Mouse (Mus musculus) MEL (cell line): Measurements from ENCODE around the gene Rhof.

Source experiments
- BHLHE40 ChIP-seq: IDR thresholded peaks from 2 replicates; pipeline ENCODE4 v1.6.1; 2012; ENCODE audit warnings: low read depth, mild to moderate bottlenecking, inconsistent platforms, low read length, improper control_type of control experiment, borderline replicate concordance
- CTCF ChIP-seq, 3 experiments: IDR thresholded peaks in 2 of 3; conservative IDR thresholded peaks in 1 of 3; 2 replicates each; pipeline ENCODE4 v1.5.1; 2011 to 2012; ENCODE audit warnings: low read length in 3 of 3, low read depth in 2 of 3, mild to moderate bottlenecking in 2 of 3, improper control_type of control experiment in 1 of 3, inconsistent platforms in 1 of 3, mixed read lengths in 1 of 3, moderate library complexity in 1 of 3; ENCODE audit not compliant: control insufficient read depth in 1 of 3, insufficient read depth in 1 of 3, poor library complexity in 1 of 3, severe bottlenecking in 1 of 3
- EP300 ChIP-seq, 2 experiments: IDR thresholded peaks; 2 replicates each; pipeline ENCODE4 v1.6.1; 2011; ENCODE audit warnings: improper control_type of control experiment in 2 of 2, low read length in 2 of 2, low read depth in 1 of 2, mild to moderate bottlenecking in 1 of 2
- ETS1 ChIP-seq: IDR thresholded peaks from 2 replicates; pipeline ENCODE4 v1.6.1; 2012; ENCODE audit warnings: low read depth, mild to moderate bottlenecking, inconsistent platforms, low read length, improper control_type of control experiment, moderate library complexity
- MAFK ChIP-seq: IDR thresholded peaks from 2 replicates; pipeline ENCODE4 v1.6.1; 2011; ENCODE audit warnings: low read depth, mild to moderate bottlenecking, low read length, improper control_type of control experiment, borderline replicate concordance
- MAZ ChIP-seq: IDR thresholded peaks from 2 replicates; pipeline ENCODE4 v1.6.1; 2012; ENCODE audit warnings: low read depth, mild to moderate bottlenecking, inconsistent platforms, low read length, improper control_type of control experiment
- NELFE ChIP-seq: IDR thresholded peaks from 2 replicates; pipeline ENCODE4 v1.6.1; 2011; ENCODE audit warnings: low read depth, low read length, improper control_type of control experiment
- NRF1 ChIP-seq: IDR thresholded peaks from 2 replicates; pipeline ENCODE4 v1.6.1; 2014; ENCODE audit warnings: low read depth, mild to moderate bottlenecking, inconsistent platforms, low read length, improper control_type of control experiment, moderate library complexity; ENCODE audit not compliant: poor library complexity, insufficient read depth, severe bottlenecking
- POLR2A ChIP-seq, 2 experiments: IDR thresholded peaks; 2 replicates each; pipeline ENCODE4 v1.6.1; 2011 to 2012; ENCODE audit warnings: low read length in 2 of 2, mild to moderate bottlenecking in 2 of 2, control low read depth in 1 of 2, improper control_type of control experiment in 1 of 2, low read depth in 1 of 2, moderate library complexity in 1 of 2; ENCODE audit not compliant: control insufficient read depth in 1 of 2, insufficient read depth in 1 of 2, poor library complexity in 1 of 2
- SMC3 ChIP-seq: IDR thresholded peaks from 2 replicates; pipeline ENCODE4 v1.6.1; 2011; ENCODE audit warnings: low read depth, low read length, improper control_type of control experiment
- USF2 ChIP-seq, 2 experiments: IDR thresholded peaks; 2 replicates each; pipeline ENCODE4 v1.6.1; 2011 to 2012; ENCODE audit warnings: improper control_type of control experiment in 2 of 2, low read length in 2 of 2, borderline replicate concordance in 1 of 2, inconsistent platforms in 1 of 2, low read depth in 1 of 2, mild to moderate bottlenecking in 1 of 2; ENCODE audit not compliant: insufficient read depth in 1 of 2

DNA sequence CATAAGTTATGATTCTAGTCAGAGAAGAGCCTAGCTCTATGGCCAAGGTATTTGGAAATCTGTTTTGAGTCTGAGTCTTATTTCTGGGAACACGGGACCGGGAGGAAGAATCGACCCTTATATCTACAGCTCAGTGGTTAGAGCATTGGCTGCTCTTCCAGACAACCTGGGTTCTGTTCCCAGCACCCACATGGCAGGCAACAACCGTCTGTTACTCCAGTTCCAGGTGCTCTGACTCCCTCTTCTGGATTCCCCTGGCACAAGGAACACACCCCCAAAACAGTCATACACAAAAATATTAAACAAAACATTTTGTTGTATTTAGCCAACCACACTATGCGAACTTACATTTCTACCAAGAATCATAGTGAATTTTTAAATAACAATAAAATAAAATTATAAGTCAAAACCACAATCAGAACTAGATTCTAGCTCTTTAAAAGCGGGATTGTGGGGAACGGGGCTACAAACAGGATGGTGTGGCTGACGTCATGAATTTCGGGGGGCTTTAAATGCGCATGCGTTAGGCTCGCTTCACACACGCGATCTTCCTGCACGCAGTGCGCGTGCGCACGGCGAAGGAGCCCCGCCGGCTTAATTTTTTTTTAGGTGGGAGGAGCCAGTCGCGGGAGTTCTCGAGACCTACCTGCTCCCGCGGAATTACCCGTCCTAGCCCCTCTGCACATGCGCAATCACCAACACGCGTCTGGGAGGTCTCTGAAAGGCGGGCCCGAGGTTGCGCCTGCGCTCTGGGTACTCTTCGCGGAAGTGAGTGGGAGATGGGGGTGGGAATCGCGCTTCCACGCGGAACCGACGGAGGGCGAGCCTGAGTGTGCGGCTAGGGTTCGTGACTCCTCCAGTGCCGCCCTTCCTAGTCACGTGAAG lies 74.9 kb downstream of the Rhof start:
- TF ChIP-seq MAZ (no peak), EP300 (IDR thresholded peaks at IDR 0.05; ENCODE audit: low read depth in 1 of 2, low read length in 2 of 2) (no peak), BHLHE40 (peak; percentile 93), CTCF (IDR thresholded peaks at IDR 0.05 in 2 of 3, conservative IDR thresholded peaks at IDR 0.05 in 1 of 3; ENCODE audit: control insufficient read depth in 1 of 3, insufficient read depth in 1 of 3, low read depth in 2 of 3, low read length in 3 of 3, poor library complexity in 1 of 3, severe bottlenecking in 1 of 3) (peak in 2 of 3 experiments; percentile 31 to 34; a peak in 4 of 6 replicates), NELFE (peak; percentile 76), NRF1 (peak; percentile 96), ETS1 (no peak), USF2 (IDR thresholded peaks at IDR 0.05; ENCODE audit: borderline replicate concordance in 1 of 2, insufficient read depth in 1 of 2, low read depth in 1 of 2, low read length in 2 of 2) (no peak), SMC3 (no peak), POLR2A (IDR thresholded peaks at IDR 0.05; ENCODE audit: control insufficient read depth in 1 of 2, insufficient read depth in 1 of 2, low read depth in 1 of 2, low read length in 2 of 2, poor library complexity in 1 of 2) (peak; percentile 44 to 91; a peak in 2 of 4 replicates), MAFK (no peak)
